Mouse (Mus musculus): ENCODE data around the gene Olfr282. TPM values are rescaled to one million over a fixed set of nuclear protein-coding genes. Genes with fewer than 3 reads are reported as not detected.

Olfr282 gene
- total RNA-seq, 2 experiments from 2014 or later = not detected

- TF ChIP-seq CTCF (IDR thresholded peaks at IDR 0.05) = no peak
- DNase-seq (ENCODE audit: extremely low spot score in 1 of 2, low spot score in 2 of 2) = no peak
- intact Hi-C loops (cut with DNase I) = no loop called here
- Histone ChIP-seq H3K4me3 (no peak overlapping the region), H3K27ac (no peak overlapping the region)
Measured at GRCm38 (mm10) chr15:98418096-98418495, 12.9 kb upstream of the Olfr282 start.

DNA sequence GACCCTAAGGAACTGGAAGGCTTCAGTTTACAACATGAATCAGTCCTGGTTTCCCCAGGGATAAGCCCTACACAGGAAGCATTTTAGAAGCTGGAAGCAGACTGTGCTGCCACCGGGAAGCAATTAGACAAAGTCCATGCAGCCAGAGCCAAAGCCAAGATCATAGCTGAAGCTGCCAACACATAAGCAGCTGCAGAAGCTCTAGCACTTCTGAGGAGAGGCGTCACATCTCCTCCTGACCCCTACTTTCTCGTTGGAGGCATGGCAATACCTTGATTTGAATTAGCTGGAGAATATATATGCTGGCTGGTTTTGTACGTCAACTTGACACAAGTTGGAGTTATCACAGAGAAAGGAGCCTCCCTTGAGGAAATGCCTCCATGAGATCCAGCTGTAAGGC, 10.1 kb upstream of the Olfr282 start:
- no peak for DNase-seq (ENCODE audit: extremely low spot score in 1 of 2, low spot score in 2 of 2)
- H3K27ac ChIP-seq = no peak overlapping the region
- intact Hi-C loops (cut with DNase I) = no loop called here
- H3K4me3 ChIP-seq = no peak overlapping the region
- no peak for TF ChIP-seq CTCF (IDR thresholded peaks at IDR 0.05)

GRCm38 (mm10) chr15:98424326-98424725, 6.7 kb upstream of the Olfr282 start:
- Histone ChIP-seq H3K27ac (no peak overlapping the region), H3K4me3 (no peak overlapping the region)
- no peak for DNase-seq (ENCODE audit: extremely low spot score in 1 of 2, low spot score in 2 of 2)
- TF ChIP-seq CTCF (IDR thresholded peaks at IDR 0.05) = no peak
- intact Hi-C loops (cut with DNase I) = no loop called here

- TF ChIP-seq CTCF (IDR thresholded peaks at IDR 0.05) = no peak
- DNase-seq (ENCODE audit: extremely low spot score in 1 of 2, low spot score in 2 of 2) = no peak
- Histone ChIP-seq H3K27ac (no peak overlapping the region), H3K4me3 (no peak overlapping the region)
- intact Hi-C loops (cut with DNase I) = no loop called here
Measured at GRCm38 (mm10) chr15:98424753-98425152, 6.3 kb upstream of the Olfr282 start.

DNA sequence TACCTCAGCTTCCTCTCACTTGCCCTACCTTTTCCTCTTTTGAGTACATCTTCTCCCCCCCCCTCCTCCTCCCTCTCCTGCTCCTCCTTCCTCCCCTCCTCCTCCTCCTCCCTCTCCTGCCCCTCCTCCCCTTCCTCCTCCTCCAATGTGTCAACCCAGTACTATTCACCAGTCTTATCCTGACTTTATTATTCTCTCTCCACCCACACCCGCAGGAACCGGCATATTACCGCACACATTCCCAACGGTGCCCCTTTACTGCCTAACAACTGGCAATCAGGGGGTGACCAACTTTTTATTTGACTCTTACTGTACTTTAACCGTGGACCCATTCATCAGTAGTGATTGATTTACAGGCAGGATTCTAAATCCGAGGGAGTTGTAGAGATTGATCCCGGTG, 5.8 kb upstream of the Olfr282 start:
- H3K27ac ChIP-seq = no peak overlapping the region
- TF ChIP-seq CTCF (IDR thresholded peaks at IDR 0.05) = no peak
- H3K4me3 ChIP-seq = no peak overlapping the region
- no peak for DNase-seq (ENCODE audit: extremely low spot score in 1 of 2, low spot score in 2 of 2)
- intact Hi-C loops (cut with DNase I) = no loop called here

DNA sequence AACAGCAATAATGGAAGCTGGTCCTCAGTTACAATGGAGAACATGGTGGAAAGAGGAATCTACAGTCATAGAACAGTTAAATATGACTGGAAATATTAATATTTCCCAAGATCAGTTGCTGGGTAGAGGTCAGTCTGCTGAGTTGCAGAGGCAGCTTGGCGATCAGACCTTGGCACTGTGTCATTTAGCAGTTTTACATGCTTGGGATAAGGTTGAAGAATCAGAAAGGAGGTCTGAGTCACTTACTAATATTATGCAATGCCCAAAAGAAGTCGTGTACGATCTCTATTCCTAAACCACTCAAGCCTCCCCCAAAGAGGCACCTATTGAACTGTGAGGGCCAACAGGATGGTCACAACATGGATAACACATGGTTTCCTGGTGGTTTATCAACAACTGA, 13.5 kb downstream of the Olfr282 start:
- no peak overlapping the region for H3K27ac ChIP-seq
- TF ChIP-seq CTCF (IDR thresholded peaks at IDR 0.05) = no peak
- no peak for DNase-seq (ENCODE audit: extremely low spot score in 1 of 2, low spot score in 2 of 2)
- intact Hi-C loops (cut with DNase I) = no loop called here
- no peak overlapping the region for H3K4me3 ChIP-seq

DNA sequence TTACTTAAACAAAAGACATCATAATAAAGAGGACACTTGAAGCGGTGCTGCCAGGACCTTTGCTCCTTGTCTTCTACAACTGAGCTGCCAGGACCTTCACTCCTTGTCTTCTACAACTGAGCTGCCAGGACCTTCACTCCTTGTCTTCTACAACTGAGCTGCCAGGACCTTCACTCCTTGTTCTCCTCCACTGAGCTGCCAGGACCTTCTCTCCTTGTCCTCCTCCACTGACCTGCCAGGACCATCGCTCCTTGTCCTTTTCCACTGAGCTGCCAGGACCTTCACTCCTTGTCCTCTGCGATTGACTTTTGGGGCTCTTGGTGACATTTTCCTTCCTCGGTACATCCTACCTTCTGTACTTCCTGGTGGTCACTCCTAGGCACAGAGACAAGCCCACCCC, 17.5 kb downstream of the Olfr282 start:
- no peak for TF ChIP-seq CTCF (IDR thresholded peaks at IDR 0.05)
- no peak for DNase-seq (ENCODE audit: extremely low spot score in 1 of 2, low spot score in 2 of 2)
- Histone ChIP-seq H3K27ac (no peak overlapping the region), H3K4me3 (no peak overlapping the region)
- intact Hi-C loops (cut with DNase I) = no loop called here

GRCm38 (mm10) chr15:98452288-98452687, 21.3 kb downstream of the Olfr282 start, which contains the start of gene Olfr281:
TSS of gene Olfr281 (plus strand) at chr15:98452588.
- Histone ChIP-seq H3K27ac (no peak within 1 kb of the TSS), H3K4me3 (no peak within 1 kb of the TSS)
- no peak for TF ChIP-seq CTCF (IDR thresholded peaks at IDR 0.05)
- DNase-seq (ENCODE audit: extremely low spot score in 1 of 2, low spot score in 2 of 2) = no peak
- intact Hi-C loops (cut with DNase I) = no loop called here

- TF ChIP-seq CTCF (IDR thresholded peaks at IDR 0.05) = no peak
- no peak for DNase-seq (ENCODE audit: extremely low spot score in 1 of 2, low spot score in 2 of 2)
- Histone ChIP-seq H3K27ac (no peak within 1 kb of the TSS), H3K4me3 (no peak within 1 kb of the TSS)
- intact Hi-C loops (cut with DNase I) = no loop called here
Measured at GRCm38 (mm10) chr15:98469596-98469995, 38.6 kb downstream of the Olfr282 start, which contains the start of gene OR5BS1P. TSS of gene OR5BS1P (plus strand) at chr15:98469896.

- intact Hi-C loops (cut with DNase I) = no loop called here
- no peak for DNase-seq (ENCODE audit: extremely low spot score in 1 of 2, low spot score in 2 of 2)
- Histone ChIP-seq H3K4me3 (no peak overlapping the region), H3K27ac (no peak overlapping the region)
- TF ChIP-seq CTCF (IDR thresholded peaks at IDR 0.05) = no peak
Measured at GRCm38 (mm10) chr15:98471539-98471938, 40.5 kb downstream of the Olfr282 start.

DNA sequence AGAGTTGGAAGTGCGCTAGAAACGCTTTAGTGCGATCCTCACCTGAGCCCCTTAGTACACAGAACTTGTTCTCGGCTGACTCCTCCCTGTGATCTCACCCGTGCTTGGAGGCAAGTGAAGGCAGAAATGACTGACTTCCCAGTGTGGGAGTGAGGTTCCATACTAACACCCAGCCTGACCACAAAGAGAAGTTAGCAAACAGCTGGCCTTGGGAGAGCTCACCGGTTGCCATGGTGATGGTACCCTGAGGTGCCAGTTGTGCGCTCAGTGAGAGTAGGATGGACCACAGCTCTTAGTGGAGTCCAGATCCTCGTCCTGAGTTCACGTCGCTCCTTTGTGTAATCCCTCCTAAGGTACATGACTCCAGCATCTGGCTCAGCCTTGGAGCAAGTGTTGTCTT, 43.9 kb downstream of the Olfr282 start:
- no peak overlapping the region for H3K4me3 ChIP-seq
- TF ChIP-seq CTCF (IDR thresholded peaks at IDR 0.05) = no peak
- H3K27ac ChIP-seq = no peak overlapping the region
- no peak for DNase-seq (ENCODE audit: extremely low spot score in 1 of 2, low spot score in 2 of 2)
- intact Hi-C loops (cut with DNase I) = no loop called here

DNA sequence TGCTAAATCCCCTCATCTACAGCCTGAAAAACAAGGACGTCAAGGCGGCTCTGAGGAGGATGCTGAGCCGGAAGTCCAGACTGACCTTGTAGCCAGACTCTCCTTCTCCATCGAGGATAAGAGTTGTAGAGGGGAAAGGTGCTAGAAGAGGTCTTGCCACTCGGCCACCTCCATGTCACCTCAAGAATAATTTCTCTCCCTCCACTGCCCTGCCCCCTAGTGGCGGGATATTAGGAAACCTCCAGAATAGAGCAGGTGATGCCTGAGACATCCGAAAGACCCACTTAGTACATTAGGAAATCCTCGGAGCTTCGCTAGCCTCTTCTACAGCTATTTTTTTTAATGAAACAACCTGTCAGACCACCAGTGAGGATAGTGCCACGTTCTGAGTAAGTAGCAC, 44.4 kb downstream of the Olfr282 start:
- TF ChIP-seq CTCF (IDR thresholded peaks at IDR 0.05) = peak; percentile 61
- Histone ChIP-seq H3K4me3 (no peak overlapping the region), H3K27ac (no peak overlapping the region)
- intact Hi-C loops (cut with DNase I) = no loop called here
- DNase-seq (ENCODE audit: extremely low spot score in 1 of 2, low spot score in 2 of 2) = peak; percentile 19 to 31

DNA sequence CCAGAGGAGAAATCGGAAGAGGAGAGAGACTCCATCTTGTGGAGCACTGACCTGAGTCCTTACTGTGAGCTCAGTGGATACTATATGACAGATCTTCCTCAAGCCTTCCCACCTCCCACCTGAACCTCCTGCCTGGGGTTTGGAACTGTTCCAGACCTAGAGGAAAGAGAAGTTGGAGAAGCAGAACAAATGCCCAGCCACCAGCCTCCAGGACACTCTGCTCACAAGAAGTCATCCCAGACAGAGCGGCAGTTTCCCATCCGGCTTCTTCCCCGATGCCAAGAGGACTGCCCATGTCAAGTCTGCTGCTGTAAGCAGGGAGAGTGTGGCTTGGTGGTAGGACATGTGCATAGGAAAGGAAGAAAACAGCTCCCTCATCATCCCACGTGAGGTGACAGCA, 45.3 kb downstream of the Olfr282 start:
- Histone ChIP-seq H3K4me3 (no peak overlapping the region), H3K27ac (no peak overlapping the region)
- intact Hi-C loops (cut with DNase I) = no loop called here
- DNase-seq (ENCODE audit: extremely low spot score in 1 of 2, low spot score in 2 of 2) = no peak
- TF ChIP-seq CTCF (IDR thresholded peaks at IDR 0.05) = no peak
